Mouse (Mus musculus) hindbrain, embryonic 13.5 days (tissue): ENCODE results near the gene Bloc1s6. TPM values are rescaled to one million over a fixed set of nuclear protein-coding genes. Genes with fewer than 3 reads are reported as not detected.

ENCODE experiments used
- ATAC-seq: fragments of 200-750 bp; cut with Nextera tagmentation; 2 replicates; pipeline ENCODE4 v1.8.0; 2017; ENCODE audit warnings: moderate TSS enrichment; ENCODE audit not compliant: low FRiP score
- H3K27ac ChIP-seq: fragments of 300-500 bp; sonication (generic); 2 replicates; pipeline ENCODE4 v1.5.1; 2015; ENCODE audit warnings: inconsistent platforms, mild to moderate bottlenecking, moderate library complexity
- H3K27me3 ChIP-seq: fragments of 300-500 bp; sonication (generic); 2 replicates; pipeline ENCODE4 v1.6.1; 2015; ENCODE audit warnings: mild to moderate bottlenecking, inconsistent platforms
- H3K36me3 ChIP-seq: fragments of 300-500 bp; sonication (generic); 2 replicates; pipeline ENCODE4 v1.6.1; 2015; ENCODE audit warnings: mild to moderate bottlenecking, inconsistent platforms
- H3K4me1 ChIP-seq: fragments of 300-500 bp; sonication (generic); replicated peaks from 2 replicates; pipeline ENCODE4 v1.6.1; 2015; ENCODE audit warnings: inconsistent platforms
- H3K4me2 ChIP-seq: fragments of 300-500 bp; sonication (generic); 2 replicates; pipeline ENCODE4 v1.6.1; 2015; ENCODE audit warnings: inconsistent platforms, mild to moderate bottlenecking, moderate library complexity
- H3K4me3 ChIP-seq: fragments of 300-500 bp; sonication (generic); 2 replicates; pipeline ENCODE4 v1.5.1; 2015; ENCODE audit warnings: mild to moderate bottlenecking, inconsistent platforms
- H3K9ac ChIP-seq: fragments of 300-500 bp; sonication (generic); 2 replicates; pipeline ENCODE4 v1.6.1; 2015; ENCODE audit warnings: mild to moderate bottlenecking, inconsistent platforms
- H3K9me3 ChIP-seq: fragments of 300-500 bp; sonication (generic); 2 replicates; pipeline ENCODE4 v1.6.1; 2016; ENCODE audit warnings: inconsistent platforms
- WGBS: fragments of 180-500 bp; shearing (Covaris S2); methylation state at CpG from one replicate; pipeline ENCODE4 v1.1.7; 2015; 5-methylcytosine and 5-hydroxymethylcytosine counted together
- polyA plus RNA-seq: library from polyadenylated mRNA; unstranded; fragments of >200 nt; fragmentation: Nextera tagmentation; extraction: Ambion mirVana; gene quantifications from 2 replicates; pipeline ENCODE4 v1.2.1, GENCODE M21; 2015

Gene Bloc1s6
- polyA plus RNA-seq, 1 experiment from 2014 or later, result 88.1 TPM

- 0 out of 2 replicates have a peak, but pooled peaks cover 5% of the 10 kb centered on the region for H3K27me3 ChIP-seq
- WGBS, result 86% methylated on average over 3 of the region's 3 CpGs
- H3K4me3 ChIP-seq, result no peak overlapping the region
- ATAC-seq, result no peak
- H3K4me2 ChIP-seq, result no peak overlapping the region
- no peak overlapping the region for H3K9ac ChIP-seq
- no peaks in the 10 kb centered on the region for H3K4me1 ChIP-seq
- H3K36me3 ChIP-seq, result no peaks in the 10 kb centered on the region
- H3K9me3 ChIP-seq, result no peaks in the 10 kb centered on the region
- H3K27ac ChIP-seq, result no peak overlapping the region
Measured at GRCm38 (mm10) chr2:122716301-122716842, 21.9 kb upstream of the Bloc1s6 start.

- Histone ChIP-seq H3K4me1 (no peaks in the 10 kb centered on the region), H3K27me3 (0 out of 2 replicates have a peak, but pooled peaks cover 5% of the 10 kb centered on the region), H3K4me3 (no peak overlapping the region), H3K9me3 (no peaks in the 10 kb centered on the region), H3K36me3 (no peaks in the 10 kb centered on the region), H3K27ac (no peak overlapping the region), H3K4me2 (no peak overlapping the region), H3K9ac (no peak overlapping the region)
- no peak for ATAC-seq
- 74% methylated on average over 1 of the region's 1 CpGs for WGBS
Measured at GRCm38 (mm10) chr2:122719232-122719631, 19.1 kb upstream of the Bloc1s6 start.

GRCm38 (mm10) chr2:122720564-122720963, 17.7 kb upstream of the Bloc1s6 start:
- Histone ChIP-seq H3K4me3 (no peak overlapping the region), H3K9me3 (no peaks in the 10 kb centered on the region), H3K9ac (no peak overlapping the region), H3K27me3 (peaks cover 9% of the 10 kb centered on the region; the same call in 1 of the 2 replicates), H3K4me2 (no peak overlapping the region), H3K4me1 (no peaks in the 10 kb centered on the region), H3K27ac (no peak overlapping the region), H3K36me3 (no peaks in the 10 kb centered on the region)
- no peak for ATAC-seq
- 79% methylated on average over 3 of the region's 3 CpGs for whole genome bisulfite sequencing

GRCm38 (mm10) chr2:122725604-122726003, 12.7 kb upstream of the Bloc1s6 start:
- WGBS, result 61% methylated on average over 10 of the region's 10 CpGs
- Histone ChIP-seq H3K9ac (no peak overlapping the region), H3K36me3 (no peaks in the 10 kb centered on the region), H3K27ac (no peak overlapping the region), H3K4me1 (no peaks in the 10 kb centered on the region), H3K4me2 (no peak overlapping the region), H3K27me3 (peaks cover 17% of the 10 kb centered on the region; the same call in 1 of the 2 replicates), H3K9me3 (no peaks in the 10 kb centered on the region), H3K4me3 (no peak overlapping the region)
- ATAC-seq, result no peak

GRCm38 (mm10) chr2:122731456-122731855, 6.8 kb upstream of the Bloc1s6 start:
- H3K4me1 ChIP-seq, result no peaks in the 10 kb centered on the region
- no peak for ATAC-seq
- WGBS, result 35% methylated on average over 2 of the region's 2 CpGs

GRCm38 (mm10) chr2:122739023-122739422, 720 bp downstream of the Bloc1s6 start:
- Histone ChIP-seq H3K4me3 (peak overlapping the region; percentile 80), H3K9me3 (no peaks in the 10 kb centered on the region), H3K4me2 (peak overlapping the region; percentile 72), H3K4me1 (peaks cover 18% of the 10 kb centered on the region), H3K27ac (peak overlapping the region; percentile 96), H3K9ac (peak overlapping the region; percentile 93), H3K27me3 (peaks cover 15% of the 10 kb centered on the region), H3K36me3 (peaks cover 14% of the 10 kb centered on the region)
- 35% methylated on average over 7 of the region's 7 CpGs for WGBS
- no peak for ATAC-seq

More at GRCm38 (mm10) chr2:122731456-122731855, 6.8 kb upstream of the Bloc1s6 start:
- Histone ChIP-seq H3K9me3 (no peaks in the 10 kb centered on the region), H3K4me3 (no peak overlapping the region), H3K4me2 (no peak overlapping the region), H3K27ac (no peak overlapping the region), H3K27me3 (peaks cover 37% of the 10 kb centered on the region), H3K36me3 (no peaks in the 10 kb centered on the region), H3K9ac (no peak overlapping the region)

GRCm38 (mm10) chr2:122746461-122746860, 8.2 kb downstream of the Bloc1s6 start:
- no peaks in the 10 kb centered on the region for H3K9me3 ChIP-seq
- no peak overlapping the region for H3K9ac ChIP-seq
- no peaks in the 10 kb centered on the region for H3K4me1 ChIP-seq
- no peak overlapping the region for H3K4me3 ChIP-seq
- no peaks in the 10 kb centered on the region for H3K27me3 ChIP-seq
- no peak for ATAC-seq
- 94% methylated on average over 9 of the region's 9 CpGs for WGBS
- peaks cover 57% of the 10 kb centered on the region for H3K36me3 ChIP-seq
- no peak overlapping the region for H3K27ac ChIP-seq
- no peak overlapping the region for H3K4me2 ChIP-seq

- H3K36me3 ChIP-seq, result peaks cover 4% of the 10 kb centered on the region; the same call in 1 of the 2 replicates
- H3K9me3 ChIP-seq, result no peaks in the 10 kb centered on the region
- no peak overlapping the region for H3K4me3 ChIP-seq
- no peak overlapping the region for H3K27ac ChIP-seq
- H3K9ac ChIP-seq, result no peak overlapping the region
- peak; percentile 63; the same call in 1 of the 2 replicates for ATAC-seq
- H3K4me2 ChIP-seq, result peak overlapping the region; percentile 17; the same call in 1 of the 2 replicates
- no peaks in the 10 kb centered on the region for H3K4me1 ChIP-seq
- 15% methylated on average over 7 of the region's 7 CpGs for WGBS
- peaks cover 11% of the 10 kb centered on the region; the same call in 1 of the 2 replicates for H3K27me3 ChIP-seq
Measured at GRCm38 (mm10) chr2:122753739-122754343, 15.5 kb downstream of the Bloc1s6 start.

GRCm38 (mm10) chr2:122759791-122760190, 21.5 kb downstream of the Bloc1s6 start:
- WGBS, result 90% methylated on average over 1 of the region's 1 CpGs

GRCm38 (mm10) chr2:122762991-122763390, 24.7 kb downstream of the Bloc1s6 start:
- no peak overlapping the region for H3K27ac ChIP-seq
- 82% methylated on average over 3 of the region's 3 CpGs for WGBS
- H3K4me2 ChIP-seq, result no peak overlapping the region
- no peak for ATAC-seq
- H3K27me3 ChIP-seq, result peaks cover 41% of the 10 kb centered on the region
- H3K36me3 ChIP-seq, result no peaks in the 10 kb centered on the region
- no peak overlapping the region for H3K9ac ChIP-seq
- H3K4me3 ChIP-seq, result no peak overlapping the region
- peaks cover 9% of the 10 kb centered on the region for H3K4me1 ChIP-seq
- no peaks in the 10 kb centered on the region for H3K9me3 ChIP-seq

More at GRCm38 (mm10) chr2:122759791-122760190, 21.5 kb downstream of the Bloc1s6 start:
- Histone ChIP-seq H3K9me3 (no peaks in the 10 kb centered on the region), H3K4me2 (no peak overlapping the region), H3K27me3 (peaks cover 21% of the 10 kb centered on the region), H3K4me3 (no peak overlapping the region), H3K36me3 (no peaks in the 10 kb centered on the region), H3K4me1 (peaks cover under 1% of the 10 kb centered on the region), H3K9ac (no peak overlapping the region), H3K27ac (no peak overlapping the region)
- ATAC-seq, result no peak

GRCm38 (mm10) chr2:122764526-122764925, 26.2 kb downstream of the Bloc1s6 start:
- ATAC-seq, result no peak
- Histone ChIP-seq H3K9me3 (no peaks in the 10 kb centered on the region), H3K4me2 (peak overlapping the region; percentile 80; the same call in 1 of the 2 replicates), H3K27me3 (peaks cover 41% of the 10 kb centered on the region), H3K9ac (no peak overlapping the region), H3K27ac (no peak overlapping the region), H3K4me3 (no peak overlapping the region), H3K4me1 (peaks cover 9% of the 10 kb centered on the region), H3K36me3 (no peaks in the 10 kb centered on the region)
- WGBS, result 52% methylated on average over 6 of the region's 6 CpGs

- peak; percentile 46; the same call in 1 of the 2 replicates for ATAC-seq
- Histone ChIP-seq H3K4me2 (peak within 1 kb of the TSS; percentile 80), H3K27ac (no peak within 1 kb of the TSS), H3K4me3 (peak within 1 kb of the TSS; percentile 43), H3K4me1 (peaks cover 9% of the 10 kb centered on the region), H3K9me3 (no peaks in the 10 kb centered on the region), H3K27me3 (peaks cover 41% of the 10 kb centered on the region), H3K36me3 (no peaks in the 10 kb centered on the region), H3K9ac (peak within 1 kb of the TSS; percentile 60)
- WGBS, result under 1% methylated on average over 41 of the region's 46 CpGs
Measured at GRCm38 (mm10) chr2:122765071-122765793, 26.9 kb downstream of the Bloc1s6 start, which contains the start of gene Sqor. Gene Sqor, plus strand, starts transcription at chr2:122765237.
